Mouse (Mus musculus): ENCODE results near the gene Dnajc11. TPM values are rescaled to one million over a fixed set of nuclear protein-coding genes. Genes with fewer than 3 reads are reported as not detected.

Dnajc11 gene
- polyA plus RNA-seq, 1 experiment from 2014 or later: 79.5 TPM

GRCm38 (mm10) chr4:152012109-152012508, 78.6 kb downstream of the Dnajc11 start:
- Histone ChIP-seq H3K36me3 (ENCODE audit: insufficient read depth, low read length) (peaks cover 40% of the 10 kb centered on the region), H3K9me3 (ENCODE audit: low read length) (no peaks in the 10 kb centered on the region), H3K27me3 (ENCODE audit: insufficient read depth, low read length) (no peaks in the 10 kb centered on the region), H3K4me2 (replicated peaks; ENCODE audit: low read depth, low read length) (no peak overlapping the region), H3K9ac (replicated peaks; ENCODE audit: low read length) (no peak overlapping the region), H3K4me3 (ENCODE audit: low read length) (no peak overlapping the region), H3K27ac (ENCODE audit: low read length) (no peak overlapping the region), H3K4me1 (ENCODE audit: insufficient read depth, low read length) (peaks cover 30% of the 10 kb centered on the region)
- 93% methylated on average over 16 of the region's 16 CpGs for WGBS
- ATAC-seq (ENCODE audit: low FRiP score, low TSS enrichment): no peak

- 83% methylated on average over 12 of the region's 12 CpGs for WGBS
- no peak overlapping the region for H3K4me2 ChIP-seq (replicated peaks; ENCODE audit: low read depth, low read length)
- peaks cover 20% of the 10 kb centered on the region for H3K4me1 ChIP-seq (ENCODE audit: insufficient read depth, low read length)
- no peak overlapping the region for H3K27ac ChIP-seq (ENCODE audit: low read length)
- H3K9ac ChIP-seq (replicated peaks; ENCODE audit: low read length): no peak overlapping the region
- peaks cover 40% of the 10 kb centered on the region for H3K36me3 ChIP-seq (ENCODE audit: insufficient read depth, low read length)
- H3K27me3 ChIP-seq (ENCODE audit: insufficient read depth, low read length): no peaks in the 10 kb centered on the region
- no peaks in the 10 kb centered on the region for H3K9me3 ChIP-seq (ENCODE audit: low read length)
- no peak overlapping the region for H3K4me3 ChIP-seq (ENCODE audit: low read length)
- ATAC-seq (ENCODE audit: low FRiP score, low TSS enrichment): no peak
Measured at GRCm38 (mm10) chr4:152013036-152013813, 79.7 kb downstream of the Dnajc11 start.

DNA sequence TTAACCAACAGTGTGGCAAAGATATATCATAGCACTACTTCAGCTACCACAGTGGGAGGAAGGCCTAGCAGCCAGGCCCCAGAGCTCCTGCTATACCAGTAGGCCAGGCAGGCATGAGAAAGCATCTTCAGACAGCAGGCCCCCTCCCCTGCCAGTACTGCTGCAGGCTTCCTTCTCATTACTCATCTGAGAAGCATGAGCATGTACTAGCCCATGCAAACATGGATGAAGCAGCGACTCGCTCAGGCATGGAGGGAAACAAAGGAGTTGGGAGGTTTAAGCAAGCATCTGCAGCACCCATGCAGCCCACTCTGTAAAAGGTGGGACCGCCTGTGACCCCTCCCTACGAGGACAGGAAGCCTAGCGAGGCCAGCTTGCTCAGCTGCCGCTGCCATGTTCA, 85.6 kb downstream of the Dnajc11 start:
- no peaks in the 10 kb centered on the region for H3K27me3 ChIP-seq (ENCODE audit: insufficient read depth, low read length)
- H3K36me3 ChIP-seq (ENCODE audit: insufficient read depth, low read length): peaks cover 66% of the 10 kb centered on the region
- H3K27ac ChIP-seq (ENCODE audit: low read length): no peak overlapping the region
- H3K4me1 ChIP-seq (ENCODE audit: insufficient read depth, low read length): no peaks in the 10 kb centered on the region
- no peak for ATAC-seq (ENCODE audit: low FRiP score, low TSS enrichment)
- no peak overlapping the region for H3K9ac ChIP-seq (replicated peaks; ENCODE audit: low read length)
- no peak overlapping the region for H3K4me2 ChIP-seq (replicated peaks; ENCODE audit: low read depth, low read length)
- no peak overlapping the region for H3K4me3 ChIP-seq (ENCODE audit: low read length)
- no peaks in the 10 kb centered on the region for H3K9me3 ChIP-seq (ENCODE audit: low read length)
- WGBS: 87% methylated on average over 6 of the region's 6 CpGs

DNA sequence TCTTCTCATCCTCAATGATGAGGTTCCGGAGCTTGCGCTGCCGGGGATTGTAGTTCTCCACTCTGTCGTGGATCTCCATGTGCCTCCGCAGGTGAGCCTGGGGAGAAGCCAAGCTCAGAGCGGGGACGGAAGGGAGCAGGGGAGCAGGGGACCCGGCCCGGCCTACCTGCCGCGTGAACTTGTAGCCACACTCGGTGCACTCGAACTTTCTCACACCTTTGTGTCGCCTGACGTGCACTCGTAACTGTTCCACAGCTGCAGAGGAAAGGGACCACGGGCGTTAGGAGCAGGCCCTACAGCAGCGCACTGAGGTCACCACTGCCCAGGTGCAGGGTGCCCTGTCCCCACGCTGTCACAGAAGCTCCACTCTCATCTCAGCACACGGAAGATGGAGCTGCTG, 86.5 kb downstream of the Dnajc11 start:
- H3K27me3 ChIP-seq (ENCODE audit: insufficient read depth, low read length): no peaks in the 10 kb centered on the region
- no peak overlapping the region for H3K27ac ChIP-seq (ENCODE audit: low read length)
- no peak overlapping the region for H3K9ac ChIP-seq (replicated peaks; ENCODE audit: low read length)
- 93% methylated on average over 21 of the region's 21 CpGs for WGBS
- peaks cover 5% of the 10 kb centered on the region for H3K4me1 ChIP-seq (ENCODE audit: insufficient read depth, low read length)
- H3K9me3 ChIP-seq (ENCODE audit: low read length): no peaks in the 10 kb centered on the region
- ATAC-seq (ENCODE audit: low FRiP score, low TSS enrichment): no peak
- H3K4me3 ChIP-seq (ENCODE audit: low read length): no peak overlapping the region
- no peak overlapping the region for H3K4me2 ChIP-seq (replicated peaks; ENCODE audit: low read depth, low read length)
- peaks cover 63% of the 10 kb centered on the region for H3K36me3 ChIP-seq (ENCODE audit: insufficient read depth, low read length)

DNA sequence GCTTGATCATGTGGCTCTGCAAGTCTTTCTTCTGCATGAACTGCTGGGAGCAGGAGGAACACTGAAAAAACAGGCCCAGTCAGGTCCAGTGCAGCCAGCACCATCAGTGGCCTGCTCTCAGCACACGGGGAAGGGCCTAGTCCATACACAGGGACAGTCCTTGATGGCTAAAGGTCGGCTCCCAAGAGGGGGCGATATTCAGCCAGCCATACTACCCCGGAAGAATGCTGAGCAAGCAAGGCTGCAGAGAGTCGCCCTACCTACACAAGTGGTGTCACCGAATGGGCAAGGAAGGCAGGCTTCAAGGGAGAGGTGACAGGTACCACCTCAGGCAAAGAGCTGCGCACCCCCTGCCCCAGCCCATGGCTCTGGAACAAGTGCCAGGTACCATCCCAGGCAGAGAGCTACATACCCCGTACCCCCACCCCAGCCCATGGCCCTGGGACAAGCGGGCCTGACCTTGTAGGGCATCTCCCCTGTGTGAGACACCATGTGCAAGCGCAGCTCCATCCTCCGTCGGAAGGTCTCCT, 88.1 kb downstream of the Dnajc11 start:
- H3K36me3 ChIP-seq (ENCODE audit: insufficient read depth, low read length): peaks cover 50% of the 10 kb centered on the region
- WGBS: 80% methylated on average over 12 of the region's 12 CpGs

GRCm38 (mm10) chr4:152022506-152022905, 89.0 kb downstream of the Dnajc11 start:
- H3K4me1 ChIP-seq (ENCODE audit: insufficient read depth, low read length): peaks cover 24% of the 10 kb centered on the region
- no peaks in the 10 kb centered on the region for H3K27me3 ChIP-seq (ENCODE audit: insufficient read depth, low read length)
- H3K36me3 ChIP-seq (ENCODE audit: insufficient read depth, low read length): peaks cover 50% of the 10 kb centered on the region
- no peak overlapping the region for H3K4me3 ChIP-seq (ENCODE audit: low read length)
- ATAC-seq (ENCODE audit: low FRiP score, low TSS enrichment): no peak
- no peak overlapping the region for H3K9ac ChIP-seq (replicated peaks; ENCODE audit: low read length)
- WGBS: 84% methylated on average over 8 of the region's 8 CpGs
- H3K27ac ChIP-seq (ENCODE audit: low read length): no peak overlapping the region
- H3K4me2 ChIP-seq (replicated peaks; ENCODE audit: low read depth, low read length): no peak overlapping the region
- no peaks in the 10 kb centered on the region for H3K9me3 ChIP-seq (ENCODE audit: low read length)

More for the DNA sequence above, 88.1 kb downstream of the Dnajc11 start:
- Histone ChIP-seq H3K9me3 (ENCODE audit: low read length) (no peaks in the 10 kb centered on the region), H3K4me2 (replicated peaks; ENCODE audit: low read depth, low read length) (no peak overlapping the region), H3K4me3 (ENCODE audit: low read length) (no peak overlapping the region), H3K9ac (replicated peaks; ENCODE audit: low read length) (no peak overlapping the region), H3K27ac (ENCODE audit: low read length) (no peak overlapping the region), H3K27me3 (ENCODE audit: insufficient read depth, low read length) (no peaks in the 10 kb centered on the region), H3K4me1 (ENCODE audit: insufficient read depth, low read length) (peaks cover 21% of the 10 kb centered on the region)
- ATAC-seq (ENCODE audit: low FRiP score, low TSS enrichment): no peak

GRCm38 (mm10) chr4:152024525-152024924, 91.0 kb downstream of the Dnajc11 start:
- no peak overlapping the region for H3K4me3 ChIP-seq (ENCODE audit: low read length)
- no peaks in the 10 kb centered on the region for H3K27me3 ChIP-seq (ENCODE audit: insufficient read depth, low read length)
- no peaks in the 10 kb centered on the region for H3K9me3 ChIP-seq (ENCODE audit: low read length)
- no peak for ATAC-seq (ENCODE audit: low FRiP score, low TSS enrichment)
- H3K4me2 ChIP-seq (replicated peaks; ENCODE audit: low read depth, low read length): no peak overlapping the region
- 88% methylated on average over 11 of the region's 11 CpGs for WGBS
- no peak overlapping the region for H3K27ac ChIP-seq (ENCODE audit: low read length)
- H3K4me1 ChIP-seq (ENCODE audit: insufficient read depth, low read length): peaks cover 34% of the 10 kb centered on the region
- peaks cover 43% of the 10 kb centered on the region for H3K36me3 ChIP-seq (ENCODE audit: insufficient read depth, low read length)
- H3K9ac ChIP-seq (replicated peaks; ENCODE audit: low read length): no peak overlapping the region

DNA sequence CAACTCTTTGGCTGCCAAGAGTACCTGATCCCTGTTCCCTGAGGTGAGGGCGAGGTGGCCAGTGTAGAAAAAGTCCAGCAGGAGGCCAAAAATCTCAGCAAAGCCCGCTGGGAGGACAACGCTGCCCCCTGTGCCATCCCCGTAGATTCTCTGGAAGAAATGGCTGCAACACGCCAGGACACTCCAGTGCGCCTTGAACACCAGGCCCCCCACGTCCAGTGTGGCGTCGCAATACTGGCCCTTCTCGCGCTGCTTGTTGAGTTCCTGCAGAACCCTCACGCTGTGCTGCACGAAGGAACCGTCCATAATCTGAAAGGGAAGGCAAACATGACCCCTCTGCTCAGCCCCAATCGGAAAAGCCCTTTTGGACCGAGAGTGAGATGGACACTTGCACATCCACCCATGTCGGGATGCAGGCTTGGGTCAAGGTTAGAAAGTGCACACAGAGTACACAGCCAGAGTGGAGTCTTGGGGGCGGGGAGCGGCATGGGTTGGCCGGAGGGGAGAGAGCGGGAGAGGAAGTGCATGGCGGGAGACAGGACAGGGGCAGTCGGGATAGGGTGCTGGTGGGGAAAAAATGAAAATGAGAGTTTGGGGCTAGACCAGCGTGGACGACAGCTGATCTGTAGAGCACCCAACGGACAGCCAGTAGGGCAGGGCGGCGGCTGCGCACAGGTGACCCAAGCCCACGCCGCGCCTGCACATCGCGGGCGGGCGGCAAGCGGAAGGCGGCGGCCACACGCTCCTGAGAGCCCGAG, 93.4 kb downstream of the Dnajc11 start:
- Histone ChIP-seq H3K9ac (replicated peaks; ENCODE audit: low read length) (peak overlapping the region; percentile 79), H3K4me2 (replicated peaks; ENCODE audit: low read depth, low read length) (peak overlapping the region; percentile 85), H3K4me3 (ENCODE audit: low read length) (peak overlapping the region; percentile 86), H3K27me3 (ENCODE audit: insufficient read depth, low read length) (no peaks in the 10 kb centered on the region), H3K4me1 (ENCODE audit: insufficient read depth, low read length) (peaks cover 34% of the 10 kb centered on the region), H3K27ac (ENCODE audit: low read length) (peak overlapping the region; percentile 76), H3K36me3 (ENCODE audit: insufficient read depth, low read length) (peaks cover 19% of the 10 kb centered on the region), H3K9me3 (ENCODE audit: low read length) (no peaks in the 10 kb centered on the region)
- 2% methylated on average over 41 of the region's 41 CpGs for WGBS
- peak; percentile 57; the same call in 1 of the 2 replicates for ATAC-seq (ENCODE audit: low FRiP score, low TSS enrichment)

- H3K4me3 ChIP-seq (ENCODE audit: low read length): peak within 1 kb of the TSS; percentile 86
- peak within 1 kb of the TSS; percentile 85 for H3K4me2 ChIP-seq (replicated peaks; ENCODE audit: low read depth, low read length)
- no peaks in the 10 kb centered on the region for H3K9me3 ChIP-seq (ENCODE audit: low read length)
- peak within 1 kb of the TSS; percentile 76 for H3K27ac ChIP-seq (ENCODE audit: low read length)
- no peaks in the 10 kb centered on the region for H3K27me3 ChIP-seq (ENCODE audit: insufficient read depth, low read length)
- peaks cover 34% of the 10 kb centered on the region for H3K4me1 ChIP-seq (ENCODE audit: insufficient read depth, low read length)
- under 1% methylated on average over 35 of the region's 35 CpGs for WGBS
- peak within 1 kb of the TSS; percentile 79 for H3K9ac ChIP-seq (replicated peaks; ENCODE audit: low read length)
- peaks cover 13% of the 10 kb centered on the region for H3K36me3 ChIP-seq (ENCODE audit: insufficient read depth, low read length)
- ATAC-seq (ENCODE audit: low FRiP score, low TSS enrichment): peak; percentile 98
Measured at GRCm38 (mm10) chr4:152027524-152027923, 94.0 kb downstream of the Dnajc11 start, which contains the start of gene Zbtb48. Zbtb48 (minus strand) TSS chr4:152027671.

All from kidney, embryonic 16.5 days (tissue).